Mouse (Mus musculus): Measurements from ENCODE around the gene Rora. TPM values are rescaled to one million over a fixed set of nuclear protein-coding genes. Genes with fewer than 3 reads are reported as not detected.

Gene Rora
- total RNA-seq, 2 experiments from 2014 or later = 30.3 to 33.6 TPM

GRCm38 (mm10) chr9:69294426-69294825 lies 640.8 kb downstream of the Rora start:
- DNase-seq = no peak
- intact Hi-C loops (cut with DNase I) = loop anchor here (10.0 kb wide), 1 partner anchor 1280 kb away; no protein-coding TSS in a partner anchor

- intact Hi-C loops (cut with DNase I) = loop anchor here (5.0 to 10.0 kb wide), 2 partner anchors 483 to 1280 kb away; no protein-coding TSS in a partner anchor
- no peak for DNase-seq
Measured at GRCm38 (mm10) chr9:69294856-69295255, 641.3 kb downstream of the Rora start.

GRCm38 (mm10) chr9:69295826-69296225 lies 642.2 kb downstream of the Rora start:
- DNase-seq = no peak

GRCm38 (mm10) chr9:69296418-69296817 lies 642.8 kb downstream of the Rora start:
- peak; percentile 70 for DNase-seq
- intact Hi-C loops (cut with DNase I) = loop anchor here (2.0 to 10.0 kb wide), 3 partner anchors 340 to 1282 kb away; no protein-coding TSS in a partner anchor

More at GRCm38 (mm10) chr9:69295826-69296225, 642.2 kb downstream of the Rora start:
- intact Hi-C loops (cut with DNase I) = loop anchor here (2.0 to 10.0 kb wide), 3 partner anchors 339 to 1281 kb away; no protein-coding TSS in a partner anchor

GRCm38 (mm10) chr9:69297766-69298375 lies 644.3 kb downstream of the Rora start:
- no peak for DNase-seq
- intact Hi-C loops (cut with DNase I) = loop anchor here (2.0 to 10.0 kb wide), 3 partner anchors 341 to 1283 kb away; no protein-coding TSS in a partner anchor

- intact Hi-C loops (cut with DNase I) = loop anchor here (5.0 to 10.0 kb wide), 2 partner anchors 486 to 1284 kb away; no protein-coding TSS in a partner anchor
- no peak for DNase-seq
Measured at GRCm38 (mm10) chr9:69298566-69299335, 645.2 kb downstream of the Rora start.

- intact Hi-C loops (cut with DNase I) = loop anchor here (5.0 to 10.0 kb wide), 2 partner anchors 487 to 1285 kb away; no protein-coding TSS in a partner anchor
- no peak for DNase-seq
Measured at GRCm38 (mm10) chr9:69299484-69299883, 645.9 kb downstream of the Rora start.

GRCm38 (mm10) chr9:69300296-69300695 lies 646.7 kb downstream of the Rora start:
- no peak for DNase-seq
- intact Hi-C loops (cut with DNase I) = no loop called here

GRCm38 (mm10) chr9:69301445-69301844 lies 647.9 kb downstream of the Rora start:
- intact Hi-C loops (cut with DNase I) = no loop called here
- DNase-seq = peak; percentile 48

- DNase-seq = no peak
- intact Hi-C loops (cut with DNase I) = no loop called here
Measured at GRCm38 (mm10) chr9:69301955-69302354, 648.4 kb downstream of the Rora start.

- DNase-seq = no peak
- intact Hi-C loops (cut with DNase I) = no loop called here
Measured at GRCm38 (mm10) chr9:69302846-69303245, 649.3 kb downstream of the Rora start.

- intact Hi-C loops (cut with DNase I) = no loop called here
- no peak for DNase-seq
Measured at GRCm38 (mm10) chr9:69303346-69303944, 649.9 kb downstream of the Rora start.

- intact Hi-C loops (cut with DNase I) = no loop called here
- DNase-seq = no peak
Measured at GRCm38 (mm10) chr9:69303962-69304361, 650.4 kb downstream of the Rora start.

- no peak for DNase-seq
- intact Hi-C loops (cut with DNase I) = no loop called here
Measured at GRCm38 (mm10) chr9:69304492-69304891, 650.9 kb downstream of the Rora start.

- intact Hi-C loops (cut with DNase I) = no loop called here
- no peak for DNase-seq
Measured at GRCm38 (mm10) chr9:69304991-69305390, 651.4 kb downstream of the Rora start.

GRCm38 (mm10) chr9:69306734-69307528 lies 653.3 kb downstream of the Rora start:
- DNase-seq = no peak
- intact Hi-C loops (cut with DNase I) = no loop called here

GRCm38 (mm10) chr9:69307974-69308373 lies 654.4 kb downstream of the Rora start:
- intact Hi-C loops (cut with DNase I) = no loop called here
- DNase-seq = no peak

- DNase-seq = no peak
- intact Hi-C loops (cut with DNase I) = no loop called here
Measured at GRCm38 (mm10) chr9:69310524-69310923, 656.9 kb downstream of the Rora start.

GRCm38 (mm10) chr9:69313297-69313696 lies 659.7 kb downstream of the Rora start:
- intact Hi-C loops (cut with DNase I) = no loop called here
- DNase-seq = no peak
